Mouse (Mus musculus): ENCODE measurements around the gene Lrrc4.

DNA sequence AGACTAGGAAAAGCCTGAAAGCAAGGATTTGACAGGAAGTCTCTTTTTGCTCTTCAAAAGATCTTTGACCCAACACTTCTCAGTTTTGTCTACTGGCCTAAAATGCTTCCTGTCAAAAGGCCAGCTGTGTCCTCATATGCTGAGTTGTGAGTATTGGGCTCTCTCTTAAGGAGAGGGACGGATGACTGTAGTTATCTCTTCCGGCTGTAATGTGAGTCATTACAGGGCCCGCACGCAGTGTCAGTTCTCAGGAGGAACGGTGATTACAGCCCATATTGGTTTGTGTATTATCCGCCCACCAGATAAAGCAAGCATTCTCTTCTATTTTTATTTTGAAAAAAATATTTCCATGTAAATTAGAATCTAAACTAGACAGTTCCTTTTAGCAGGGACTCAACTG is 209.0 kb downstream of the Lrrc4 start:
- no peak for TF ChIP-seq MAX (IDR thresholded peaks at IDR 0.05)
- TF ChIP-seq CTCF (IDR thresholded peaks at IDR 0.05; ENCODE audit: control insufficient read depth, insufficient read depth, insufficient read length) = no peak
- no peak for TF ChIP-seq MYOD1 (IDR thresholded peaks at IDR 0.05; ENCODE audit: control insufficient read depth, insufficient read length, low read depth)

All from C2C12 (cell line).